Mouse (Mus musculus): Measurements from ENCODE around the gene Alkbh6.

DNA sequence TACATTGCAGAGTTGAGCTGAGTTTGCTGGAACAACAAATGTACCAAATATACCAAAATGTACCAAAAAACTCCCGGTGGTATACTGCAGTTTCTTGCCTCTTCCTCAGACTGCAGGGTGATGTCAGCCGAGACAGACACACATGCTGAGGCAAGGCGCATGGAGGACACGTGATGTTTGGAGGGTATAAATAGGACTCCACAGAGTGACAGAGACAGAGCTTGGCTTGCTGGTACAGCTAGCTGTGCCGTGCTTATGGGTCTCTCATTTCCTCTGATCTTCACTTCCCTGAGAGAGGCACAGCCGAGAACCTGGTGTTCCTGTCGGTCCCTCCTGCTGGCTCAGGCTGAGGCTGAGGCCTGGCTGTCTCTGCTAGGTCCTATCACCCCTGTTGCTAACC, 25.8 kb upstream of the Alkbh6 start:
- TF ChIP-seq CTCF (IDR thresholded peaks at IDR 0.05; ENCODE audit: low read depth, low read length) = no peak
- TF ChIP-seq GATA1 (IDR thresholded peaks at IDR 0.05; ENCODE audit: borderline replicate concordance, low read length) = no peak
- TF ChIP-seq TAL1 (conservative IDR thresholded peaks at IDR 0.05; ENCODE audit: low read depth, low read length) = no peak
- TF ChIP-seq GATA2 (IDR thresholded peaks at IDR 0.05; ENCODE audit: borderline replicate concordance, low read depth, low read length) = no peak
- no peak for TF ChIP-seq POLR2AphosphoS5 (IDR thresholded peaks at IDR 0.05; ENCODE audit: insufficient replicate concordance, low read depth, low read length)
